Mouse (Mus musculus) MEL (cell line): ENCODE data around the gene Esr1. TPM values are rescaled to one million over a fixed set of nuclear protein-coding genes. Genes with fewer than 3 reads are reported as not detected.

Experiments used
- DNase-seq: peaks from one replicate; pipeline ENCODE4 v3.0.0; 2011; ENCODE audit warnings: low read depth, low spot score
- H3K27ac ChIP-seq: 2 replicates; pipeline ENCODE4 v1.5.1; 2012; ENCODE audit warnings: low read depth, mild to moderate bottlenecking, control low read depth, low read length, moderate library complexity; ENCODE audit not compliant: control insufficient read depth
- H3K27me3 ChIP-seq, 2 experiments: fragments of 150-350 bp in 1 of 2; sonication (generic) in 1 of 2; 2 replicates each; pipeline ENCODE4 v1.6.1; 2012; ENCODE audit warnings: low read length in 2 of 2, mild to moderate bottlenecking in 2 of 2, improper control_type of control experiment in 1 of 2, moderate library complexity in 1 of 2; ENCODE audit not compliant: insufficient read depth in 2 of 2, control insufficient read depth in 1 of 2
- H3K36me3 ChIP-seq, 2 experiments: 2 replicates each; pipeline ENCODE4 v1.6.1; 2012 to 2014; ENCODE audit warnings: low read length in 2 of 2, improper control_type of control experiment in 1 of 2, inconsistent platforms in 1 of 2, mild to moderate bottlenecking in 1 of 2; ENCODE audit not compliant: insufficient read depth in 2 of 2, control insufficient read depth in 1 of 2
- H3K4me1 ChIP-seq, 2 experiments: fragments of 150-350 bp in 1 of 2; sonication (generic) in 1 of 2; 2 replicates each; pipeline ENCODE4 v1.6.1; 2012; ENCODE audit warnings: low read length in 2 of 2, improper control_type of control experiment in 1 of 2, mild to moderate bottlenecking in 1 of 2; ENCODE audit not compliant: insufficient read depth in 2 of 2, control insufficient read depth in 1 of 2
- H3K4me3 ChIP-seq, 2 experiments: fragments of 150-350 bp in 1 of 2; sonication (generic) in 1 of 2; 2 replicates each; pipeline ENCODE4 v1.5.1; 2012; ENCODE audit warnings: low read depth in 2 of 2, low read length in 2 of 2, mild to moderate bottlenecking in 2 of 2, moderate library complexity in 2 of 2, control low read depth in 1 of 2, improper control_type of control experiment in 1 of 2; ENCODE audit not compliant: control insufficient read depth in 1 of 2, insufficient read depth in 1 of 2
- H3K79me2 ChIP-seq: 2 replicates; pipeline ENCODE4 v1.6.1; 2012; ENCODE audit warnings: mild to moderate bottlenecking, low read length, moderate library complexity; ENCODE audit not compliant: control insufficient read depth, poor library complexity, insufficient read depth
- H3K9ac ChIP-seq: 2 replicates; pipeline ENCODE4 v1.6.1; 2012; ENCODE audit warnings: low read depth, mild to moderate bottlenecking, control low read depth, low read length, moderate library complexity; ENCODE audit not compliant: control insufficient read depth, poor library complexity, severe bottlenecking
- H3K9me3 ChIP-seq: fragments of 150-350 bp; sonication (generic); replicated peaks from 2 replicates; pipeline ENCODE4 v1.6.1; 2012; ENCODE audit warnings: mild to moderate bottlenecking, low read length, improper control_type of control experiment, moderate library complexity; ENCODE audit not compliant: insufficient read depth
- CHD1 ChIP-seq: IDR thresholded peaks from 2 replicates; pipeline ENCODE4 v1.6.1; 2012; ENCODE audit warnings: low read depth, mild to moderate bottlenecking, inconsistent platforms, low read length, improper control_type of control experiment
- GABPA ChIP-seq: IDR thresholded peaks from 2 replicates; pipeline ENCODE4 v1.6.1; 2012; ENCODE audit warnings: low read depth, mild to moderate bottlenecking, inconsistent platforms, low read length, improper control_type of control experiment, moderate library complexity
- GATA1 ChIP-seq: IDR thresholded peaks from 2 replicates; pipeline ENCODE4 v1.6.1; 2011; ENCODE audit warnings: low read depth, low read length, improper control_type of control experiment
- JUND ChIP-seq: IDR thresholded peaks from 2 replicates; pipeline ENCODE4 v1.6.1; 2011; ENCODE audit warnings: low read depth, mild to moderate bottlenecking, improper control_type of control experiment, low read length
- MAX ChIP-seq: IDR thresholded peaks from 2 replicates; pipeline ENCODE4 v1.6.1; 2011; ENCODE audit warnings: low read length, improper control_type of control experiment
- MEF2A ChIP-seq: IDR thresholded peaks from 2 replicates; pipeline ENCODE4 v1.6.1; 2014; ENCODE audit warnings: low read depth, mild to moderate bottlenecking, inconsistent platforms, low read length, improper control_type of control experiment; ENCODE audit not compliant: poor library complexity, insufficient replicate concordance, severe bottlenecking; ENCODE audit errors: extremely low read depth
- MXI1 ChIP-seq: IDR thresholded peaks from 2 replicates; pipeline ENCODE4 v1.6.1; 2011; ENCODE audit warnings: mild to moderate bottlenecking, low read depth, low read length, improper control_type of control experiment
- MYB ChIP-seq: IDR thresholded peaks from 2 replicates; pipeline ENCODE4 v1.6.1; 2011; ENCODE audit warnings: mild to moderate bottlenecking, low read depth, low read length, improper control_type of control experiment
- MYC ChIP-seq: IDR thresholded peaks from 2 replicates; pipeline ENCODE4 v1.6.1; 2011; ENCODE audit warnings: low read depth, mild to moderate bottlenecking, low read length, improper control_type of control experiment, moderate library complexity
- NELFE ChIP-seq: IDR thresholded peaks from 2 replicates; pipeline ENCODE4 v1.6.1; 2011; ENCODE audit warnings: low read depth, low read length, improper control_type of control experiment
- RAD21 ChIP-seq: IDR thresholded peaks from 2 replicates; pipeline ENCODE4 v1.6.1; 2011; ENCODE audit warnings: mild to moderate bottlenecking, low read depth, low read length, improper control_type of control experiment
- TAL1 ChIP-seq: IDR thresholded peaks from 2 replicates; pipeline ENCODE4 v1.6.1; 2012; ENCODE audit warnings: mild to moderate bottlenecking, inconsistent platforms, low read length, moderate library complexity, mixed read lengths
- UBTF ChIP-seq: IDR thresholded peaks from 2 replicates; pipeline ENCODE4 v1.6.1; 2012; ENCODE audit warnings: low read depth, mild to moderate bottlenecking, inconsistent platforms, low read length, improper control_type of control experiment, moderate library complexity, borderline replicate concordance; ENCODE audit not compliant: insufficient read depth
- ZC3H11A ChIP-seq: IDR thresholded peaks from 2 replicates; pipeline ENCODE4 v1.6.1; 2012; ENCODE audit warnings: low read depth, mild to moderate bottlenecking, inconsistent platforms, low read length, improper control_type of control experiment
- ZKSCAN1 ChIP-seq: IDR thresholded peaks from 2 replicates; pipeline ENCODE4 v1.6.1; 2012; ENCODE audit warnings: low read depth, mild to moderate bottlenecking, inconsistent platforms, low read length, improper control_type of control experiment, moderate library complexity
- ZMIZ1 ChIP-seq: IDR thresholded peaks from 2 replicates; pipeline ENCODE4 v1.6.1; 2012; ENCODE audit warnings: low read depth, mild to moderate bottlenecking, inconsistent platforms, low read length, improper control_type of control experiment, moderate library complexity
- polyA plus RNA-seq, 2 experiments: library from polyadenylated mRNA; stranded (reverse) in 1 of 2; unstranded in 1 of 2; fragments of >175 nt in 1 of 2; fragments of >200 nt in 1 of 2; gene quantifications; 2 replicates each; pipeline versions ENCODE4 v1.2.1 to v1.2.4; 2012; ENCODE audit warnings: low replicate concordance in 2 of 2, low read depth in 1 of 2; ENCODE audit not compliant: insufficient read length in 2 of 2, insufficient read depth in 1 of 2, missing spikeins in 1 of 2
- total RNA-seq: library from RNA; depleted of rRNA; stranded (reverse); fragments of 300-350 nt; gene quantifications from 2 replicates; pipeline ENCODE4 v1.2.3, GENCODE M21; 2012

Esr1 gene
- total and polyA plus RNA-seq, 3 experiments: 0.65 to 0.69 TPM; not detected in 1

DNA sequence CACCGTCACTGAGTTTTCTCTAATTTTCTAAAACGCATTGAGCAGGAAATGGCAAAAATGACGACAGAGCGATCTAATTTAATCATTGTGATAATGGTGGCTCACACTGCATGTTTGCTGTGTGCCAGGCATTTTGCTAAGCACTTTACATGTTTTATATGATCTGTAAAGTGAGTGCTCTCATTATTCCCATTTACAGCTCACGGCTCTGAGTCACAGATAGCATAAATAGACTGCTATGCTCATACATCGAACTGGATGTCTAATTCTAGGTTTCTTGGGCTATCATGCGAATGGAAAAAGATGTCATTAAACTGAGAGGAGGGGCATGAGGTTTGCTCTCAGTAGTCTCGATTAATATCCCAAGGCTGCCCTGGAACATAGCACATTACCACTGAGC is 274.6 kb downstream of the Esr1 start:
- Histone ChIP-seq H3K9ac (no peak overlapping the region), H3K27ac (no peak overlapping the region), H3K36me3 (no peaks in the 10 kb centered on the region), H3K4me1 (no peaks in the 10 kb centered on the region), H3K27me3 (no peaks in the 10 kb centered on the region), H3K4me3 (no peak overlapping the region), H3K9me3 (no peaks in the 10 kb centered on the region), H3K79me2 (no peaks in the 10 kb centered on the region)
- DNase-seq: no peak
- TF ChIP-seq RAD21 (no peak), CHD1 (no peak), MAX (no peak), UBTF (no peak), NELFE (no peak), ZMIZ1 (no peak), MEF2A (no peak), TAL1 (no peak), GABPA (no peak)

DNA sequence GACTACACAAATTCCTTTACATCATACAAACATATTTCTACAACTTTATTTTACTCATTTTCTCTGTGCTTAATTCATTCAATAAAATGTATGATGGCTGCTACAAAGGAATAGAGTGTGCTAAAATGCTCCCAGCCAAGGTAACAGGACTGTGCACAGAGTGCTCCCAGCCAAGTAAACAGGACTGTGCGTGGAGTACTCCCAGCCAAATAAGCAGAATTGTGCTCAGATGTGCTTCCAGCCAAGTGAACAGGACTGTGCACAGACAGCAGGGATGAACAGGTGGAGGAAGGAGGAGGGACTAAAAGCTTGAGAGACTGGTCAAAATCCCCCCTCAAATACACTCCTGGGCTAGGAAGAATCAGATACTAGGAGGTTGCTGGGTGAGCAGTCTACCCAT is 282.1 kb downstream of the Esr1 start:
- no peaks in the 10 kb centered on the region for H3K27me3 ChIP-seq
- no peaks in the 10 kb centered on the region for H3K79me2 ChIP-seq
- H3K27ac ChIP-seq: no peak overlapping the region
- no peak for DNase-seq
- no peak overlapping the region for H3K4me3 ChIP-seq
- no peaks in the 10 kb centered on the region for H3K9me3 ChIP-seq
- no peak overlapping the region for H3K9ac ChIP-seq
- TF ChIP-seq ZC3H11A (no peak), ZKSCAN1 (no peak), MYB (no peak), JUND (no peak), ZMIZ1 (no peak), CHD1 (no peak), MXI1 (no peak)
- no peaks in the 10 kb centered on the region for H3K36me3 ChIP-seq
- no peaks in the 10 kb centered on the region for H3K4me1 ChIP-seq

GRCm38 (mm10) chr10:4897789-4898188 is 286.4 kb downstream of the Esr1 start:
- H3K4me3 ChIP-seq: no peak overlapping the region
- H3K4me1 ChIP-seq: no peaks in the 10 kb centered on the region
- no peaks in the 10 kb centered on the region for H3K27me3 ChIP-seq
- no peaks in the 10 kb centered on the region for H3K36me3 ChIP-seq
- no peaks in the 10 kb centered on the region for H3K79me2 ChIP-seq
- no peak for DNase-seq
- H3K9ac ChIP-seq: no peak overlapping the region
- no peak for TF ChIP-seq GATA1
- no peak for TF ChIP-seq MYC
- TF ChIP-seq, all 39 proteins: peak for 0
- Histone ChIP-seq H3K9me3 (no peaks in the 10 kb centered on the region), H3K27ac (no peak overlapping the region)
